Mouse (Mus musculus) adrenal gland (tissue): Measurements from ENCODE around the gene Rcsd1.

Experiments
- intact Hi-C: fragments of 180-260 bp; cut with DNase I; formaldehyde crosslinking; loops from one replicate; pipeline ENCODE4 v1.15.1; 2025

Gene Rcsd1

GRCm38 (mm10) chr1:165718543-165719105 is 9.1 kb upstream of the Rcsd1 start:
- intact Hi-C loops, result no loop called here

DNA sequence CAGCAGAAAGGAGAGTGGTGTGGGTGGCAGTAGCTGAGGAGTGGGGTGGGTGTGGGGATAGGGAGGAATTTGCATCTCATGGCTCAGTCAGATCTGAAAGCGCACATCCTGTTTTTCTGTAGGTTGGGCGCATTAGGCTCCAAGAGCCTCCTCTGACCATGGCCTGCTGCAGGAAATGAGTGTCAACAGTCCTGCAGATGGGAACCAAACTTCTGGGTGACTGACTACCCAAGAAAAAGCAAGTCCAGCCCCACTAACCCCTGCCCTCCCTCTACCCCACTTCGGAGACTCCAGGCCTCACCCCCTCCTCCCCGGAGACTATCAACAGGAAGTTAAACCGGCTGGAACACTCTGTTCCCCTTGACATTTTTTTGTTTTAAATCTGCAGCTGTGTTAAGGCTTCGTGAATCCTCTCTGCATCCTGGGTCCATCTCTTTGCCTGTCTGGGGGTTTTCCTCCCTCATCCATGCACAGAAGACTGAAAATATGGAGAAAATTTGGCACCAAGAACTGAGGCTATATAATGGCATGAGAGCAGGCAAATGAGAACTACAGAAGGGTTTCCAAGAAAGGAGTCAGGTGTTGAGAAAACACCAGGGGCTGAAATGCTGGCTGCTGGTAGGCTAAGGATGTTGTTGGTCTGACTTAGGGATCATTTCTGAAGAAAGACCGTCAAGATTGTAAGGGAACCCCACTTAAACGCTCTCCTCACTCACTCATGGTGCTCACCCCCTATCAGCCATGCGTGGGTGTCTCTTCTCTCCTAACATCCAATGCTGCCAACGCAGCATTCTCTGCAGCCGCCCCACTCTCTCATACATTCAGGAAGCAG is 8.4 kb upstream of the Rcsd1 start:
- intact Hi-C loops, result no loop called here

- intact Hi-C loops, result no loop called here
These were observed 6.9 kb upstream of the Rcsd1 start for GRCm38 (mm10) chr1:165716426-165716825.

DNA sequence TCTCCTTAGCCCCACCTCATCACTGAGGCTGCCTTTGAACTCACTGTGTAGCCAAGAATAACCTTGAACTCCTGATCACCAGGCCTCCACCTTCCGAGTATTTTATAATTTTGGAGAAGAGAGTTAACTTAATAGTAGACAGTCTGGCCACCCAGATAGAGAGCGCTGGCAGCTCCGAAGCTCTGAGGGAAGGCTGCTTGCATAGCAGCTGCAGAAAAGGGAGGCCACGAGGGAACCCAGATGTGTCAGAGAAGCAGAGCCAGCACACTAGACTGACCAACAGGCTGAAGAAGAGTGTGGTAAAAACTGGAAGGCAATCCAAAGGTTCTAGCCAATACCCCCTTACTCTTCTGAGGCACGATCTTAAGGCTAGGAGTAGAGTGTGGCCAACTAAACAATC is 4.2 kb upstream of the Rcsd1 start:
- intact Hi-C loops, result no loop called here

DNA sequence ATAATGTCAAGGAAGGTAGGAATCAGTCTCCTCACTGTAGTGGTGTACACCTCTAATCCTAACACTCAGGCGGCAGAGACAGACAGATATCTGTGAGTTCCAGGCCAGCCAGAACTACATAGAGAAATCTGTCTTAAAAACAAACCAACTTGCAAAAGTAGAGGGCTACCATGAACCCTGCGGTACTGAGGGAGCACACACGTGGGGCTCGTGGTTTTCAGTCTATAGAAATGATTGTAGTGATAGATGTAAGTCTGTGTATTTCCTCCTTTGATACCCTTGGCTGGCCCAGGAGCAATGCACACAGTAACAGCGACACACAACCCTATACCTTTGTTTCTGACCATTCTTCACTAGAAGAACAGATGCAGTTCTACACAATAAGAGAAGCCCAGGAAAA is 2.4 kb upstream of the Rcsd1 start:
- intact Hi-C loops, result no loop called here

DNA sequence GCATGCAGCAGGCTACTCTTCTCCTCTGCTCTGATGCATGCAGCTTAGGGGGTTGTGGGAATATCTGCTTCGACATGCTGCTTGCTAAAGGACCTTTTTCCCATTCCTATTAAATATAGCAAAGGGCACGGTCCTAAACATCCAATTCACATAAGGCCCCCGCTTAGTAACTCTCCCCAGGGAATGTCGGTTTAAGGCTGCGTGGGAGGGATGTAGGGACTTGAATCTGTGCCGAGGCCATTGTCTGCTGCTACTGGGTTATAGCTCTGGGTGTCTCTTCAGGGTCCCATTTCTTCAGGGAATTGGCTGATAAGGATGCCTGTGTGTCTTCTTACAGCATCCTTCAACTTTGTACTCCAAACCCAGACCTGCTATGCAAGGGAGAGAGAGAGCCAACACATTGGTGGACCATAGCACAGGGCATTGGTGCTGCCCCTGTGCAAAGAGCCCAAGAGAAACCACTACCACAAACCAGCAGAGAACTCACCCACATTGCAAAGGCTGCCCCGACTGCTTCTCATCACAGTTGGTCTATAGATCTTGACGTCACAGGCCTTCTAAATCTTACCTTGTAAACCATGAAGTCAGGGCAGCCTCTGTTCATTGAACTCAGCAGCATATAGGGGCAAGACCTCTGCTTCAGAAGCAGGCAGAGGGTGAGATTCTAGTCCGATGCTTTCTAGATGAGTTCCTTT is 724 bp downstream of the Rcsd1 start:
- intact Hi-C loops, result no loop called here

DNA sequence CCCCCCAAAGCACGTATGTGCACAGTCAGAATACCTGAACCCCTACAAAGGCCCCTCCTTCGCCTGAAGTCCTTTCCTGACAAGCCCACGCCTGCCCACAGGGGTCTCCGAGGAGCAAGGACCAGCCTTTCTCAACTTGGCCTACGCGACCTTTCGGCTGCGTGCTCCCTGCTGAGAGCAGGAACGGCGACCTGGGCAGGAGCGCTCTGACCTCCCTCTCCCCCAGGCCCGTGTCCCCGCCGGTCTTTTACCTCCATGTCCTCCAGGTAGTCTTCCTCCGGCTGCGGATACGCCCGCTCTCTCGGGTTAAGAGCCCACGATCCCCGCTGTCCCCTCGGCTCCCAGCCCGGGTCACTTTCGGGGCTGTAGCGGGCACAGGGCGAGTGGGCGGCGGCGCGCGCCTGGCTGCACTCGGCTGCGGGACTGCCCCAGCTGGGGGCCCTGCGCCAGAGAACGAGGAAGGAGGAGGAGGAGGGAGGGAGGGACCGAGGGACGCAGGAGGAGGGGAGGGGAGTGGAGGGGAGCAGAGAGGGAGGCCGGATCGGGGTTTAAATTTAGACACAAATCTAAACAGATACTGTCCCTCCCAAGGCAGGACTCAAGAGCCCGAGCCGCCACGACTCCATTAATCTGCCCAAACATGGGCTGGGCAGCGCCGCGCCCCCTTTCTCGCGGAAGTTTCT is 1.8 kb downstream of the Rcsd1 start:
- intact Hi-C loops, result no loop called here

DNA sequence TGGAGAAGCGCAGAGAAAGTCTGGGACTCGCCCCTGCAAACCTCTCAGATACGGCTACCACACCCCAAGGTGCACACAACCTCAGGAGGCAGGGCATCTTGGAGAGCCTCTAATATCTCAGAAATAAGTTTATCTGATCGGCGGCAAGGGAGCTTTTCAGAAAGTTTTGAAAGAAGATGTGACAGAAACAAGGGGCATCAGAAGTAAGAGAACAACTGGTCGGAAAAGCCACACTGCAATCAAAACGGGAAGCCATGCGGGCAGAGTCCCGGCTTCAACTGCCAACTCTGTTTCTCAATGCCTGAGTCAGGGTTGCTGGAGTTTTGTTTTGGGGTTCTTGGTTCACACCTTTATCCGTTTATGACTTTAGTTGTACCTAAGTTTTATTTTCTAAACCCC is 2.3 kb downstream of the Rcsd1 start:
- intact Hi-C loops, result no loop called here

- intact Hi-C loops, result no loop called here
These were observed 3.1 kb downstream of the Rcsd1 start for GRCm38 (mm10) chr1:165706492-165706891.

- intact Hi-C loops, result no loop called here
These were observed 3.6 kb downstream of the Rcsd1 start for GRCm38 (mm10) chr1:165705868-165706348.

GRCm38 (mm10) chr1:165705368-165705767 is 4.2 kb downstream of the Rcsd1 start:
- intact Hi-C loops, result no loop called here

GRCm38 (mm10) chr1:165704841-165705240 is 4.7 kb downstream of the Rcsd1 start:
- intact Hi-C loops, result no loop called here

DNA sequence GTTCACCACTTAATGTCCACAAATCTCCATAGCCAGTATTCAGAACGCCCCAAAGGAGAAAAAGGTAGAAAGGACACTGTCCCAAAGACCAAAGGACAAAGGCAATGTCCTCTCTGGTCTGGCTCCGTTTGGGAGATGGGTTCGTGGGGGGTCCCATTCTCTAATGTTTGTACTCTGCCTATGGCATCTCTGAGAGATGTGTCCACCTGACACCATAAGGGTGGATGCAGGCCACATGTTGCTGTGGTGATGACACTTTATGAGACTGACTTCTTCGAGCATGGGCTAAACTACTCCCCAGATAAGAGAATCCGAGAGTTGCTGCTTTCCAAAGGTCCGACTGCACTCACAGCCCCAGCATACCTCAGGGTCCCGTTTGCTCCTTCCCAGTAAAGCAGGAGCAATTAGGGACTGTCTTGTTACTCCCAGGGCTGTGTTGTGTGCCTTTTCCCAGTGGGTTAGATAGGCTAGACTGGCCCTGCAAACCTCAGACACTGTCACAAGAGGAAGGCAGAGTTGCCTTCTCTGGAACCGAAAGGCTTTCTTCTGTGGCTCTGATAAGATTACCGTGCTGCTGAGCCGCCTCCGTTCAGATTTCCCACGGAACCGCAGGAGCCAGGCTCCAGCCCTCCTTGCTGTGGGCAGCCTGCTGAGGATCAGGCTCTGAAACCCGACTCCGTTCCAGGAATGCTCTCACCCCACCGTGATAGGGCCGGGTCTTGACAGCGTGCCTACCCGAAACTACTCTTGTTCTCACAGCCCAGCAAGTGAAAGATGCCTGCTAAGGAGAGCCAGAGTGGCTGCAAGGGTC is 7.1 kb downstream of the Rcsd1 start:
- intact Hi-C loops, result no loop called here

- intact Hi-C loops, result no loop called here
These were observed 8.0 kb downstream of the Rcsd1 start for GRCm38 (mm10) chr1:165701562-165701961.

DNA sequence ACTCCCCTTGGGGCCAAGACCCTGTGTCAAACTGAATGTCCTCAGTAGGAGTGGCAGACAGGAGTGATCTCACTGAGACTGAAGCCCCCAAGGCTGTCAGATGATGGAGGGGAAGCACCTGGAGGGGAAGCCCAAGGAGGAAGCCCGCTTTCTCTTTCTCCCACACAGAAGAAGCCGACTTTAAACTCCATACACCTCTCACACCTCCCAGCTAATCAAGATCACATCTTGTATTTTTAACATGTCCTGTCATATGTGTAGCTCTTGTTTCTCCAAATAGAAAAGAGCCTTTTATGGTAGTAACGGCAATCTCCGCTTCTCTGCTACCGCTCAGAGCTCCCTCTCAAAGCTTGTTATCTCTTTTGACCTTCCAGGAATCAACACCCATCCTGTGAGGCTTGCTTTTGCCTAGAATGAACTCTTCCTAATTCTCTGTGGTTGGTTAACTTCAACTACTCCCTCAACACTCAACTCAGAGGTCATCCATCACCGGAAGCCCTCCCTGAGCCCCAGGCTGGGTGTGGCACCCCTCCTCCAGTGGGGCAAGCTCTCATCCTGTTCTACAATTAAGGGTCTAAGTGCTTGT is 8.5 kb downstream of the Rcsd1 start:
- intact Hi-C loops, result no loop called here

- intact Hi-C loops, result no loop called here
These were observed 9.2 kb downstream of the Rcsd1 start for GRCm38 (mm10) chr1:165700376-165700815.

GRCm38 (mm10) chr1:165697701-165698100 is 11.9 kb downstream of the Rcsd1 start:
- intact Hi-C loops, result no loop called here

GRCm38 (mm10) chr1:165696870-165697269 is 12.7 kb downstream of the Rcsd1 start:
- intact Hi-C loops, result no loop called here

- intact Hi-C loops, result no loop called here
These were observed 13.5 kb downstream of the Rcsd1 start for GRCm38 (mm10) chr1:165696040-165696439.

DNA sequence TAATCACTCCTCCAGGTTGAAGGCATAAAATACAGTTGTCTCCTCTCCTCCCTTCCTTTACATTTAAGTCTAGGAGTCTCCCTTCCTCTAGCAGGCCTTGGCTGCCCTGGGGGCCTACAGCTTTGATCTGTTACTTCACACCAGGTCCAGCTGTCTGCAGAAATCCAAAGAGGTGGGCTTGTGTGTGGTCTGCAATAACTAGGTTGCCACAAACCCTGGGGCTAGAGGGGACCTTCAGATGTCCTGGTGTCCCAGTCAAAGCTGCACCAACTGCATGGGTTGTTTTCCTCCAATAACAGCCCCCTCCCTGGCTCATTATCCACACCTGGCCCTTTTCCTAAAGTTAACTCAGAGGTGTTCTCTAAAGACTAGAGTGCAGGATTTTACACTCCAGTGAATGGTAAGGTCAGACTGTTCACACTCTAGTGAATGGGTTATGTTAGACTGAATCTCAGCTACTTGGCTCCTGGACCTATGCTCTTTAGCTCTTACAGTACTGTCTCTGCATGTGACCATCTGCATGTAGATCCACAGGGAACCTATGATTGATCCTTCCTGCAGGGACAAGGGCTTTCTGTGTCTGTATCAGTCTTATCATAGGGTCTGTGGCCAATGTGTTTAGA is 14.1 kb downstream of the Rcsd1 start:
- intact Hi-C loops, result no loop called here
